Mouse (Mus musculus) liver, embryonic 13.5 days (tissue): ENCODE results near the gene Pde1c. TPM values are rescaled to one million over a fixed set of nuclear protein-coding genes. Genes with fewer than 3 reads are reported as not detected.

Experiments
- ATAC-seq: fragments of 200-750 bp; cut with Nextera tagmentation; 2 replicates; pipeline ENCODE4 v1.8.0; 2017; ENCODE audit warnings: low read depth, mild to moderate bottlenecking, moderate number of reproducible peaks, moderate library complexity
- DNase-seq: peaks from one replicate; pipeline ENCODE4 v3.0.0; 2022
- H3K27ac ChIP-seq: fragments of 300-500 bp; sonication (generic); 2 replicates; pipeline ENCODE4 v1.5.1; 2015; ENCODE audit warnings: moderate library complexity, mild to moderate bottlenecking, inconsistent platforms
- H3K27me3 ChIP-seq: fragments of 300-500 bp; sonication (generic); 2 replicates; pipeline ENCODE4 v1.6.1; 2015; ENCODE audit warnings: mild to moderate bottlenecking, inconsistent platforms
- H3K36me3 ChIP-seq: fragments of 300-500 bp; sonication (generic); 2 replicates; pipeline ENCODE4 v1.6.1; 2015; ENCODE audit warnings: mild to moderate bottlenecking, inconsistent platforms
- H3K4me1 ChIP-seq: fragments of 300-500 bp; sonication (generic); replicated peaks from 2 replicates; pipeline ENCODE4 v1.6.1; 2015; ENCODE audit warnings: inconsistent platforms
- H3K4me2 ChIP-seq: fragments of 300-500 bp; sonication (generic); 2 replicates; pipeline ENCODE4 v1.6.1; 2015; ENCODE audit warnings: inconsistent platforms, mild to moderate bottlenecking, moderate library complexity
- H3K4me3 ChIP-seq: fragments of 300-500 bp; sonication (generic); replicated peaks from 2 replicates; pipeline ENCODE4 v1.5.1; 2015; ENCODE audit warnings: mild to moderate bottlenecking, inconsistent platforms
- H3K9ac ChIP-seq: fragments of 300-500 bp; sonication (generic); 2 replicates; pipeline ENCODE4 v1.6.1; 2015; ENCODE audit warnings: mild to moderate bottlenecking, inconsistent platforms
- H3K9me3 ChIP-seq: fragments of 300-500 bp; sonication (generic); replicated peaks from 2 replicates; pipeline ENCODE4 v1.6.1; 2016; ENCODE audit warnings: inconsistent platforms
- whole genome bisulfite sequencing: fragments of 180-500 bp; shearing (Covaris S2); methylation state at CpG from one replicate; pipeline ENCODE4 v1.1.7; 2015; ENCODE audit not compliant: insufficient replicate concordance; 5-methylcytosine and 5-hydroxymethylcytosine counted together
- polyA plus RNA-seq: library from polyadenylated mRNA; unstranded; fragments of >200 nt; fragmentation: Nextera tagmentation; extraction: Ambion mirVana; gene quantifications from 2 replicates; pipeline ENCODE4 v1.2.1, GENCODE M21; 2015

Pde1c gene
- polyA plus RNA-seq, 1 experiment from 2014 or later = 0.48 TPM

DNA sequence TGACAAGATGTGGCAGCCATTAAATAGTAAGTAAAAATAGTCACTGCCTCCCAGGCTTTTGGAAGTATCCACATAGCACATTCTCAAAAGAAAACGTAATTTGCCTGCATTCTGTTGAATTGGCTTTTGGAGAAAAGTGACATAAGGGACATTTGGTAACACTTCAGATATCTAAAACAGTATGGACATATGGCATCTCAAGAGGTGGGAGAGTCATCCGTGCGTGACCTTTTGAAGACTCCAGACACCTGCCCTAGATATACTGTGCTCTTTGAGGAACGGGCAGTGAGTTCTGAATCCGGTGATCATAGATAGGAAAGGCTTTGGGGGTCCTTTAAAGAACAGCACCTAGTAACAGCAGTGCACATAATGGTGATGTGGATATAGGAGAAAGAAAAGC, 143.1 kb downstream of the Pde1c start:
- Histone ChIP-seq H3K4me2 (no peak overlapping the region), H3K4me3 (no peak overlapping the region), H3K27me3 (no peaks in the 10 kb centered on the region), H3K9me3 (no peaks in the 10 kb centered on the region), H3K27ac (no peak overlapping the region), H3K9ac (no peak overlapping the region), H3K4me1 (no peaks in the 10 kb centered on the region), H3K36me3 (no peaks in the 10 kb centered on the region)
- DNase-seq (no peak), ATAC-seq (no peak)
- 66% methylated on average over 5 of the region's 5 CpGs for WGBS

- Histone ChIP-seq H3K27ac (no peak overlapping the region), H3K4me1 (no peaks in the 10 kb centered on the region), H3K27me3 (no peaks in the 10 kb centered on the region), H3K9ac (no peak overlapping the region), H3K4me3 (no peak overlapping the region), H3K36me3 (no peaks in the 10 kb centered on the region), H3K4me2 (no peak overlapping the region), H3K9me3 (no peaks in the 10 kb centered on the region)
- WGBS = 52% methylated on average over 3 of the region's 3 CpGs
- ATAC-seq = no peak
- no peak for DNase-seq
These were observed 146.0 kb downstream of the Pde1c start for GRCm38 (mm10) chr6:56422866-56423265.

- H3K4me3 ChIP-seq = no peak overlapping the region
- ATAC-seq (no peak), DNase-seq (no peak)
- no peaks in the 10 kb centered on the region for H3K36me3 ChIP-seq
- H3K9me3 ChIP-seq = no peaks in the 10 kb centered on the region
- no peak overlapping the region for H3K4me2 ChIP-seq
- H3K9ac ChIP-seq = no peak overlapping the region
- H3K4me1 ChIP-seq = no peaks in the 10 kb centered on the region
- H3K27me3 ChIP-seq = no peaks in the 10 kb centered on the region
- no peak overlapping the region for H3K27ac ChIP-seq
- WGBS = 63% methylated on average over 4 of the region's 4 CpGs
These were observed 152.7 kb downstream of the Pde1c start for GRCm38 (mm10) chr6:56416191-56416590.

DNA sequence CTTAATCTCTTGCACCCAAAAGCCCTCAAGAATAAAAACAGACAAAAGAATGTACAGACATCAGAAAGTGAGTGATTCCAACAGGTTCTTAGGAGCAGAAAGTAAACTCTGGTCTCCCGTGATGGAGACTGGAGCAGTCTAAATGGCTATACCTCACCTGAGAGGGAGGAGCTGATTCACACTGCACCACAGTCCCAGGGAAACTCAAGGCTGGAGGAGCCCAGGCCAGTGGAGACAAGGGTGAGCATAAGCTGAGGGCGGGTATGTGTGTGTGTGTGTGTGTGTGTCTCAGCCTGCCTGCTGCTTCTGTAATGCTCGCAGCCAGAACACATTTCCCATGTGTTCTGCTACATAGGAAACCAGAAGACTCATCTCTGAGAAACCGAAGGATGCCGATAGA, 179.7 kb downstream of the Pde1c start:
- H3K4me3 ChIP-seq = no peak overlapping the region
- H3K4me1 ChIP-seq = no peaks in the 10 kb centered on the region
- DNase-seq (no peak), ATAC-seq (no peak)
- H3K27me3 ChIP-seq = no peaks in the 10 kb centered on the region
- H3K9me3 ChIP-seq = no peaks in the 10 kb centered on the region
- no peak overlapping the region for H3K9ac ChIP-seq
- no peak overlapping the region for H3K4me2 ChIP-seq
- H3K27ac ChIP-seq = no peak overlapping the region
- no peaks in the 10 kb centered on the region for H3K36me3 ChIP-seq
- 61% methylated on average over 5 of the region's 5 CpGs for WGBS

DNA sequence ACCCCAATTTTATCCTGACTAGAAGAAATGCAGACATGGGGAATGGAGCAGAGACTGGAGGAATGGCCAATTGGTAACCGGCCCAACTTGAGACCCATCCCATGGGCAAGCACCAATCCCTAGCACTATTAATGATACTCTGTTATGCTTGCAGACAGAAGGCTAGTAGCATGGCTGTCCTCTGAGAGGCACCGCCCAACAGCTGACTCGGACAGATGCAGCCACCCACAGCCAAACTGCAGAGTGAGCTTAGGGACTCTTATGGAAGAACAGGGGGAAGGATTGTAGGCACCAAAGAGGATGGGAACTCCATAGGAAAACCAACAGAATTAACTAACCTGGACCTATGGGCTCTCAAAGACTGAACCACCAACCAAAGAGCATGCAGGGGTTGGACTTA, 192.5 kb downstream of the Pde1c start:
- DNase-seq (no peak), ATAC-seq (no peak)
- Histone ChIP-seq H3K27me3 (no peaks in the 10 kb centered on the region), H3K9me3 (no peaks in the 10 kb centered on the region), H3K36me3 (no peaks in the 10 kb centered on the region), H3K27ac (no peak overlapping the region), H3K9ac (no peak overlapping the region), H3K4me1 (0 out of 2 replicates have a peak, but pooled peaks cover 4% of the 10 kb centered on the region), H3K4me3 (no peak overlapping the region), H3K4me2 (no peak overlapping the region)
- 71% methylated on average over 3 of the region's 3 CpGs for WGBS

DNA sequence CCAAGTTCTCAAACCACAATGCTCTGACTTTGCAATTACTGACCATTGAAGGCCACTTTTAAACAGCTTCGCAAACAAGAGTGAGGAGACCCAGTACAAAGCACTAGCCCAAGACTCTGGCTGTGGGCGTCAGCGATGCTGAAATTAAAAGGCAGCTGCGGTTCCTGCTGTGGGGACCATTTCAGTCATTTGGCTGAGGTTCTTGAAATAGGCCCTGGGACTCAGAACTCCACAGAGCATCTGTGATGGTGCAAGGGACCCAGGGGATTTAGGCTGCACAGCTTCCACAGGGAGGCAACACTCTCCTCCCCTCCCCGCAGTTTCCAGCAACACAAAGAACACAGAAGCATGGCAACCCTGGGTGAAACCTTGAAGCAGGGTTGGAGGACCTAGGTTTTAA, 194.7 kb downstream of the Pde1c start:
- H3K9me3 ChIP-seq = no peaks in the 10 kb centered on the region
- H3K27me3 ChIP-seq = no peaks in the 10 kb centered on the region
- ATAC-seq = no peak

DNA sequence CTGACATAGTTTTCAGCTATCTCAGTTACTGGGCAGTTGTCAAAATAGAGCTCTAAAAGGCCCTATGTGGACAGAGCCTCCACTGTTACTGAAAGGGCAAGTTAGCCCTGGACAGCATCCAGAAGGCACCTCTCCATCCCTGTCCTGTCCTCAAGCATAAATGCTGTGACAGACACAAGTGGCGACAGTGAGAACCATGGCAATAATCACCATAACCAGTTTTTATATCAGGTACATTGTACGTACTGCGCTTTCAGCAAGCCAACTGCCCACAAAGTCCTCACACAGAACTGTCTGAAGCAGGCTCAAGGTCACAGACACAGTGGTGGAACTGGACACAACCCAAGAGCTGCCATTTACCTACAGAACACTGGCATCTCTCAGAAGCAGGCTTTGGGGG, 195.2 kb downstream of the Pde1c start:
- DNase-seq = no peak
- no peak overlapping the region for H3K27ac ChIP-seq
- no peak overlapping the region for H3K4me2 ChIP-seq
- H3K4me1 ChIP-seq = 0 out of 2 replicates have a peak, but pooled peaks cover 4% of the 10 kb centered on the region
- WGBS = 73% methylated on average over 3 of the region's 3 CpGs
- no peak overlapping the region for H3K9ac ChIP-seq
- no peaks in the 10 kb centered on the region for H3K27me3 ChIP-seq
- H3K36me3 ChIP-seq = no peaks in the 10 kb centered on the region
- no peak overlapping the region for H3K4me3 ChIP-seq
- no peak for ATAC-seq
- no peaks in the 10 kb centered on the region for H3K9me3 ChIP-seq

More for the DNA sequence above, 194.7 kb downstream of the Pde1c start:
- no peak overlapping the region for H3K4me2 ChIP-seq
- H3K4me3 ChIP-seq = no peak overlapping the region
- H3K36me3 ChIP-seq = no peaks in the 10 kb centered on the region
- H3K27ac ChIP-seq = no peak overlapping the region
- WGBS = 74% methylated on average over 5 of the region's 5 CpGs
- 0 out of 2 replicates have a peak, but pooled peaks cover 4% of the 10 kb centered on the region for H3K4me1 ChIP-seq
- DNase-seq = no peak
- H3K9ac ChIP-seq = no peak overlapping the region

GRCm38 (mm10) chr6:56373046-56373751, 195.7 kb downstream of the Pde1c start:
- no peaks in the 10 kb centered on the region for H3K9me3 ChIP-seq
- no peak overlapping the region for H3K9ac ChIP-seq
- ATAC-seq = no peak
- H3K27me3 ChIP-seq = no peaks in the 10 kb centered on the region
- no peaks in the 10 kb centered on the region for H3K36me3 ChIP-seq
- DNase-seq = no peak
- H3K4me1 ChIP-seq = 0 out of 2 replicates have a peak, but pooled peaks cover 4% of the 10 kb centered on the region
- no peak overlapping the region for H3K27ac ChIP-seq
- no peak overlapping the region for H3K4me3 ChIP-seq
- no peak overlapping the region for H3K4me2 ChIP-seq
- WGBS = 39% methylated on average over 10 of the region's 10 CpGs

DNA sequence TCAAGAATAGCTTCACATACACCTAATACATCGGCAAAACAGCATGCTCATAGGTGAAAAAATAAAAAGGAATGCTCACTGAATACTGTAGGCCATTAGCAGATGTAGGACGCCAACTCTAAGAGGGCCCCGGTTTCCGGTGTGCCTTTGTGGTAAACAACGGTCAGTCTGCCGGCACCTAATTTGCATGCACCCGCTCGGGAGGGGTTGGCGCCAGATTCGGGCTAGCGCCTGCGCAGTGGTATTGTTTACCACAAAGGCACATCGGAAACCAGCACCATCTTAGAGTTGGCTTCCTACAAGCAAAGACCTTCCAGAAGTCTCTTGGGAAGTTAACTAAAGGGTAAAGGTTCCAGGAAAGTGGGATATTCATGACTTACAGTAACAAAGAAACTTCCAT, 199.4 kb downstream of the Pde1c start:
- no peak overlapping the region for H3K27ac ChIP-seq
- no peaks in the 10 kb centered on the region for H3K9me3 ChIP-seq
- H3K36me3 ChIP-seq = no peaks in the 10 kb centered on the region
- no peak overlapping the region for H3K9ac ChIP-seq
- 71% methylated on average over 13 of the region's 13 CpGs for WGBS
- H3K4me3 ChIP-seq = no peak overlapping the region
- H3K27me3 ChIP-seq = no peaks in the 10 kb centered on the region
- H3K4me2 ChIP-seq = no peak overlapping the region
- DNase-seq = no peak
- H3K4me1 ChIP-seq = 0 out of 2 replicates have a peak, but pooled peaks cover 4% of the 10 kb centered on the region
- no peak for ATAC-seq

DNA sequence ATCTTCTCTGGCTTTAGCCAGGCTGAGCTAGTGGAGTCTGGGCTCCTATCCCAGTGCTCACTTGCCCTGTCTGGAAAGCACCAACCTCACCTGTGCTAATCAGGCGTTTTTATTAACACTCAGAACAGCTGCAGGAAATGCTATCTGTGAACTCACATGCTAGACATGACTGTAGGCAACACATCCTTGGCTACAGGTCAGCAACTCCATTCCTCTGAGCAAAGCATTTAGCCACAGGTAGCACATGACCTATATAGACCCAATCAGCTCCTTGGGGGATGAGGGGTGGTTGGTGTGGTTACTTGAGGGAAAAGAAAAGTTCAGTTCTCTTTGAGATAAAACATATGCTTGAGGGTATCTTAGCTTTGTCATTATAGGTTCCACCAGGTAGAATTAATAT, 200.8 kb downstream of the Pde1c start:
- Histone ChIP-seq H3K36me3 (no peaks in the 10 kb centered on the region), H3K4me1 (no peaks in the 10 kb centered on the region), H3K27ac (no peak overlapping the region), H3K27me3 (peaks cover 5% of the 10 kb centered on the region; the same call in 1 of the 2 replicates), H3K9me3 (no peaks in the 10 kb centered on the region), H3K4me3 (no peak overlapping the region), H3K9ac (no peak overlapping the region), H3K4me2 (no peak overlapping the region)
- DNase-seq = no peak
- WGBS = 34% methylated on average over 1 of the region's 1 CpGs
- no peak for ATAC-seq

- H3K4me3 ChIP-seq = no peak overlapping the region
- no peak overlapping the region for H3K27ac ChIP-seq
These were observed 201.6 kb downstream of the Pde1c start for GRCm38 (mm10) chr6:56367257-56367656.

GRCm38 (mm10) chr6:56362650-56363049, 206.3 kb downstream of the Pde1c start:
- no peak overlapping the region for H3K9ac ChIP-seq
- no peak overlapping the region for H3K27ac ChIP-seq
- no peak overlapping the region for H3K4me3 ChIP-seq
- no peaks in the 10 kb centered on the region for H3K36me3 ChIP-seq
- H3K4me1 ChIP-seq = 0 out of 2 replicates have a peak, but pooled peaks cover 6% of the 10 kb centered on the region
- no peak overlapping the region for H3K4me2 ChIP-seq
- no peaks in the 10 kb centered on the region for H3K9me3 ChIP-seq
- no peak for DNase-seq
- WGBS = 22% methylated on average over 5 of the region's 5 CpGs
- ATAC-seq = no peak
- peaks cover 26% of the 10 kb centered on the region for H3K27me3 ChIP-seq

More at GRCm38 (mm10) chr6:56367257-56367656, 201.6 kb downstream of the Pde1c start:
- no peak for DNase-seq
- H3K27me3 ChIP-seq = peaks cover 9% of the 10 kb centered on the region
- H3K9me3 ChIP-seq = no peaks in the 10 kb centered on the region
- H3K36me3 ChIP-seq = no peaks in the 10 kb centered on the region
- H3K9ac ChIP-seq = no peak overlapping the region
- ATAC-seq = no peak
- 0 out of 2 replicates have a peak, but pooled peaks cover under 1% of the 10 kb centered on the region for H3K4me1 ChIP-seq
- no peak overlapping the region for H3K4me2 ChIP-seq
